Mouse (Mus musculus): Measurements from ENCODE around the gene Auts2.

DNA sequence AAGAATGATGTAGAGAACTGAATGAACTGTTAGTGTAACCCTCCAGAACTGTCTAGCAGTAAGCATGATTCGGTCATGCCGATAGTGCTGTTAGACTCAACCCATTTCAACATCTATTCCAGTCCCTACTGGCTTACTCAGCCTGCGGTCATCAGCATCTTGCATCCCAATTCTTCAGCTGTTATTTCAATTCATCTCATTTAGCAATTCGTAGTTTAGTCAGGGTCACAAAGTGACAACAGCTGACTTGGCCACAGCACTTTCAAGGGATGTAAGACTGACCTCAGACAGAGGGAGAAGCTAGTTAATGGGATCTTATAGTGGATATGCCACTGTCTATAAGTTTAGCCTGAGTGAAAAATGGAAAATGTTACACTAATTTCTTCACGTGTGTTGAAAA lies 936.4 kb downstream of the Auts2 start:
- TF ChIP-seq CTCF (IDR thresholded peaks at IDR 0.05) (no peak), EP300 (IDR thresholded peaks at IDR 0.05) (no peak)

Data from lung, postnatal 0 days (tissue).